Mouse (Mus musculus): ENCODE measurements at regions not wholly inside any gene's neighbourhood (a gene's known extent, or its start where the extent isn't known, plus 50 kb on each side); places are given as distances from the start of the nearest gene placed in this dataset.

DNA sequence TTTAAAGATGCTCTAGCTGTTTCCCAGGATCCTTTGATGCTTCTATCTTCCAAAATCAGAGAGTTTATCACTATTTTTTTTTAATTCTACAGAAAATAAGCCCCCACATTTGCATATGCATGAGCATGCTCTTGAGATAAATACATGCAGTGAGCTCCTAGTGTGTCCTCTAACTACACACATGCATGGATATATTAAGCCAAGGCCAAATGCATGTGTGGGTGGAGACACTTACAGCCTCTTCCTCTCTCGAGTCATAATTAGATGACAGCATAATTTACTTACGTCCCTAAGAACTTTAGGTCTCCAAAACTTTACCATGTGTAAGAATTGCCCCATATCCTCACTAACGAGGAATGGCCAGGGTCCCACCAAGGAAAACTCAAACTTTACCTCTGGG, 189.9 kb upstream of the Gcfc2 start:
- DNase-seq (ENCODE audit: low spot score): no peak

DNA sequence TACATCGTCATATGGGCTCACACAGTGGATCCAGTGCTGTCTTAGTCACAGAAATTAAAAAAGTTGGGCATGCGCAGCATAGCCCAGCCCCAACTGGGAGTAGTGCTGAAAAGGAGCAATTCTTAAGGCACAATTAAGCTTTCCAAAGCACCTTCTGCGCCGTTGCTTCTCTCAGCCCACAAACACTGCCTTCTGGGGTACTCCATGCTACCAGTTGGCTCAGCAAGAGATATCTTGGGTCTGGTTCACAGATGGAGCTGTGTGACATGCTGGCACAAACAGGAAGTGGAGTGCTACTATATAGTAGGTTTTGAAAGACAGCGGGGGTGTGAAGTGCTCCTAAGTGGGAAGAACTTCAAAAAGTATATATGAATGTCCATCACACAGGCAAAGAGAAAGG, 185.0 kb upstream of the Gcfc2 start:
- no peak for DNase-seq (ENCODE audit: low spot score)

DNA sequence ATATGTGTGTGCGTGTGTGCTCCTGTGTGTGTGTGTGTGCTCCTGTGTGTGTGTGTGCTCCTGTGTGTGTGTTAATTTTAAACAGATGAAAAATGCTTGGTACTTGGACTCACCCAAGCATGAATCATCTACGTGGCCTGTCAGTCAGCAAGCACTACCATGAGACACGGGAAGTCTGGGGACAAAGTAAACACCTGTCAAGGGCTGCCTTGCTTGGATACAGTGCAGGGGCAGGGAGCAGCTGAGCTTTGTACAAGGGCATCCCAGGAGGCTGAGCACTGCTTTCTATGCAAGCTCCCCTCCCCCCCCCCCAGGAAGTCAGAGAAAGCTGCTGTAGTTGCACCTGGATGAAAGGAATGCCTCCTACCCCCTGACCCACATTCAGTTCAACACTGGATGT, 173.8 kb upstream of the Gcfc2 start:
- no peak for DNase-seq (ENCODE audit: low spot score)

DNA sequence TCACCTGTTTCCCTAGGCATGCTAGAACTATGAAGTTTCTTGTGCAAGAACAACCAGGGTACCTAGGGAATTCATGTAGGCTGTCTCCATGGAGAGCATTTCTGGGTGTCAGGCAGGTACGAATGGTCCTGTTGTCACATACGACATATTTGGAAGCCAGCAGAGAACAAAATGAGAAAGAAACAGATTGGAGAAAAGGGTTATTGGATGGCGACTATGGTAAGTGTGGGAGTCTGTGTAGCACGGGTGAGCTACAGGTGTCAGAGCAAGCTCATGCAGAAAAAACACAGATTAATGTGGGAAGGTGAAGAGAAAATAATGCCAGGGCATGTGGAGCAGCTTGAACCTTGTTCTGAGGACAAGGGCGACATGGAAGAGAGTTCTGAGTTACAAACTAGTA, 171.8 kb upstream of the Gcfc2 start:
- no peak for DNase-seq (ENCODE audit: low spot score)

DNA sequence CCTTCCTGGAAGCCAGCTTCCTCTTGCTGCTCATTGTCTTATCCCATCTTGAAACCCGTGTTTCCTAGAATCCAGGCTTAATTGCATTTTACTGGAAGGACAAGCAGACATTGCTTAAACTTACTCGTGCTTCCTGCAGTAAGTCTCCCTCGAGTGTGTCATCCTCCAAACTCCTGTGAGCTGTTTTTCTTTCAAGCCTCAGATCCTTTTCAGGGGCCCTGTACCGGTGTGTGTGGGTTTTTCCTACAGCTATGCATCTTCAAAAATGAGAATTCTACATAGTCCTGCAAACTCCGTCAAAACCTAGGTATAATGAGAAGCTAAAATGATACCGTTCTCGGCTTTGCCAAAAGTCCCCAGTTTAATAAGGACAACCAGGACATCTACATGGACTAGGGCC, 167.2 kb upstream of the Gcfc2 start:
- DNase-seq (ENCODE audit: low spot score): no peak

DNA sequence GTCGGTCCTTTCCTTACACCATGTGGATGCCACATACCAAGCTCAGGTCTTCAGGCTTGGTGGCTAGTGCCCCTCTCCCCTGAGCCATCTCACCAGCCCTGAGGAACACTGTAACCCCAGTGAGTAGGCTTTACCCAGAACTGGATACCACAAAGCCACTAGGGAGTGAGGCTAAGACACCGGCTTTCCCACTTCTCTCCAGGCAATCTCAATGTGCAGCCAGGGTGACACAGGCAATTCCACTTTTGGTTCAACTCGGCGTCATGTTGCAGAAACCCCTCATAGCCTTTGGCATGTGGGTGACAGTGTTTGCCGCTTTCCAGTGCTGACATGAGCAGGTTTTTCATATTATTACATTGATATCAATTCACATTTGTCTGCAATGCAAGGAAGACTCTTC, 164.6 kb upstream of the Gcfc2 start:
- no peak for DNase-seq (ENCODE audit: low spot score)

DNA sequence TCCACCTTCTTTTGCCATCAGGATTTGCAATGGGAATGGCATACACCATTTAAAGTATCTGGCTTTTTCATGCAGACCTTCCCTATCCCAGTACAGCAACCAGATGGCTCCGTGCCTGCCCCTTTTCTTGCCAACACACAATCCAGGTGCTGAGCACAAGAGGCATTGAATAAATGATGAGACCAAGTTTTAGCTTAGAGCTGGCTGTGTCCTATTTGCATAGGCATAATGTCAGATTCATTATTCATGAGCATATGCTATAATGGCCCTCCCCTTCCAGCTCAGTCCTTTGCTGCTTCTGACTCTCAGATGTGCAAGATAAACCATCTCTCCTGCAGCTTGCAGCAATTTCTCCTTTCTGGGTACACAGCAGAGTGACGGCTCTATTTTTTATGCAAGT, 163.3 kb upstream of the Gcfc2 start:
- DNase-seq (ENCODE audit: low spot score): no peak

DNA sequence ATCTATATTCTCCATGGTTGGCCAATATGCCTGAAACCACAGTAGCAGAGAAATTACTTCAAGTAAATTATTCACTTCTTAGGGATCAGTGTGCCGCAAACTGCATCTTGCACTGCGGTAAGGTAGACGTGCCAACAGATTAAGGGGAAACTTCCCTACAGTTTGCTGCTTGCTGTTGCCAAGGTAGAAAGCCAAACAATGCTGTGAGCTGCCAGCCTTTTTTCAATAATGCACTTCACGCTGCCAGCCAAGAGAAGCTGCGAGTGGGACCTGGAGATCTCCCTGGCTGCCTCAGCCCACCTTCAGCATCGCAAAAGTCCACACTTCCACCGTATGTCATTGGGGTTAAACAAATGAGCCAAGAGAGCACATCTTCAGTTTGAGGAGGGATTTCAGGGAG, 157.6 kb upstream of the Gcfc2 start:
- no peak for DNase-seq (ENCODE audit: low spot score)

DNA sequence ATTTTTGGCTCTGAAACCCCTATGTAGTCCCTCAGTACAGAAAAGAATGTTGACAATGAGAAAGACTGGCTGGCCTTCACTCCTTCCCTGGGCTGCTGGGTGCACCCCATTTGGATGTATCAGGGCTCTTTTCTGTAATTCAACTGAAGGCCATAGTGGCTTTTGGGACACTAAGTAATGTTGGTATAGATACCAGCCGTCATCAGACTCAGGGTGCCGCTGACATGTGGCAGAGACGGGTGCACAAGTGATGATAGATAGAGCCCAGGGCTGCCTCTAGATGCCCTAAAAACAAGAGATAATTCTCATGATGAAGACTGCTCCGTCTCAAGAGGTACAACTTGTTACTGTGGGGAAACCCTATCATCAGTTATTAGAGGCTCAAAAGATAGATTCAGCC, 156.7 kb upstream of the Gcfc2 start:
- DNase-seq (ENCODE audit: low spot score): no peak

DNA sequence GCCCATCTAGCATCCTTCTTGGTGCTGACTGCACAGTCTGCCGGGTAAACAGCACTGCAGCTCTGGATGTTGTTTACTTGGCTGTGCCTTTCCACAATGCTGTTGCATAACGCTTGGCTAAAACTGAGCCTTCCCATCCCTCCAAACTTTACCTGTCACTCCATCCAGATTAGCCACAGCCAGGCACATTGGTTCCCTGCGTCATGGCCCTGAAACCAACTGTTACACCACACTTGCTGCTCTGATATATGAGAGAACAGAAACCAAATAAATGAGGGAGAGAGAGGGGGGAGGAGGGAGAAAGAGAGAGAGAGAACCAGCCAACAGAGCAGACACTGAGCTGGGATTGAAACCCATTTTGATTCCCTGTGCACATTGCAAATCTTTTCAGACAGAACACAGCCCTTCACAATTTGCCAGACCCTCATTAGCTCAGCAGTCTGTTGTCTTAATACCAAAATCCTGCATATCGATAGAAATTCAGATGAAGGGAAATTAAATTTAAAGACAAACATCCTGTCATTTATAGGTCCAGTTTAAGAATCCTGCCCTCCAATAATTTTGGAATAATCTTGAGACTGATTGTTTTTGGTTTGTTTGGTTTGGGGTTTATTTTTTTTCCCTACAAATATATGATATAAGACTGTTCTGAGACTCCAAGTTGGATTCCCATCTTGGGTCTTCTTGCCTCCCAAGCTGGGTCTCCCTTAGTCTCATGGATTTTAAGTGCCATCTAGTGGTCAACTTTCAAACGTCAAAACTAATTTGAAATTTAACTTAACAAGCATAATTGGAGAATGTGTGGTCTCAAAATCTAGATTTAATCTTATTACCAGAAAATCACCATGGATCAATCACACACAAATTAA, 154.6 kb upstream of the Gcfc2 start:
- no peak for DNase-seq (ENCODE audit: low spot score)

DNA sequence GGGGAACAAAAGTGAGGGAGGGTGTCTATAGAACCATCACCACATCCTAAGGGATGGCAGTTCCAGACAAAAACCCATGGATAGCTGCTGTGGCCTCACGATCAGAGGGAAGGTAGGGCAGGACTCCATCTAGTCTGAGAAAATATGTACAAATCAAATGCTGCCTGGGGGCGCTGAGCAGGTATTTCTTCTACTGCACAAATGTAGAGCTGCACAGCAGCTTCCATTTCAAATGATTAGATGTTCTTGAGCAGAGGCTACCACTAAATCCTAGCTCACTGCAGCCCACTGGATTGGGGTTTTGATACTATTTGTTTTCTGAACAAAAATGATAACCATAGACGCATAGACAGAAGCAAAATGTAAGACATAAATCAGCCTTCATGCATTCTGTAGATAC, 153.2 kb upstream of the Gcfc2 start:
- DNase-seq (ENCODE audit: low spot score): no peak

DNA sequence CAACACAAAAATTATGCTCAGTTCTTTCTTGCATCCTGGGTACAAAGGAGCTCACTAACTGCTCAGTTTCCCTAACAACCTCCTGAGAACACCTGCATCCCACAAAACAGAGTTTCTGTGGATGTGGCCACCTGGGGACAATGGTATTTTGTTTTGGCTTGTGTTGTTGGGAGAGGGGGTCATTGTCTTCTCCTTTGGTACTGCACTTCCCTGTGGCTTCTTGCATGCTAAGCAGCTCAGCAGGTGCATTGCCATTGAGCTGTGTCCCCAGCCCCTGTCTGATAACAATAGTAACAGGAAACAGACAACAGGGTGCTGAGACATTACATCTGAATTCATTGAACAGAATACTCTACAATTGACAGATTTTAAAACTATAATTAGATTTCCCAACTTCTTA, 151.6 kb upstream of the Gcfc2 start:
- no peak for DNase-seq (ENCODE audit: low spot score)

DNA sequence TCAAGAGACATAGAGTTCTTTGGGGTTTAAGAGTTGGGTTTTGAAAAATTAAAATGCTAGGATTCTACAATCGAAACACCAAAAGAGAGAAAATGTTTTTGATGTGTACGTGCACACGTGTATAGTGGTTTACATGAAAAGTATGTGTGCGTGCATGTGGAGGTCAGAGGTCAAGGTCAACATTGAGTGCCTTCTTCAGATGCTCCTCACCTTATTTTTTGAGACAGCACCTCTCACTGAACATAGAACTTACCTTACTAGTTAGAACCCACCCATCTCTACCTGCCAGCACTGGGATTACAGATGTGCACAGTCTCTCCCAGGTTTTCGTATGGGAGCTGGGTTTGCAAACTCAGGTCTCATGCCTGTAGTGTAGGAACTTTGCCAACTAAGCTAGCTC, 141.3 kb upstream of the Gcfc2 start:
- no peak for DNase-seq (ENCODE audit: low spot score)

DNA sequence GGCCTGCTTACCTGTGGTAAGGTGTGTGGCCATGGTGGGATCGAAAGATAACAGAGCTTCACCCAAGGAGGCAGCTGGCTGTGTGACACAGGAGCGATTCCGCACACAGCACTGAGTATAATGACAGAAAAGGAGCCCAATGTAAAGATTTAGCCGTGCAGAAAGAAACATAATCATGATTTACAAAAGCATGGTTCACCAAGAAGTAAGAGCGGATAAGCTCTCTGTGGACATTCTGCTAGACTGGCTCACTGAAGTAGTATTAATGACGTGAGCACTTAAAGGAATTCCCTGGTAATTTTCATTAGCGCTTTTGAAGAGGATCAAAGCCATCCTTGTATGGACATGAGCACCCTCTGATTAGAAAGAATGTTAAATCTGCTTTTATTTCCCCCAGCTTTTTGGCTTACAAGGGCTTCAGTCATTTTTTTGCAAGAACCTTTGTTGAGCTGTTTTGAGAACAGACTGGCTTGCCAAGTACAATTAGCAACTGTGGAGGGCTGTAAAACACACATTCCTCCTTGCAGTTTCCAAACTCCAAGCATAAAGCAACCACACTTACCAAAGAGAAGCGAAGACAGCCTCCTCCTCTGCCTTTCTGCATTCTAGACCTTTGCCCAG, 140.5 kb upstream of the Gcfc2 start:
- DNase-seq (ENCODE audit: low spot score): no peak

DNA sequence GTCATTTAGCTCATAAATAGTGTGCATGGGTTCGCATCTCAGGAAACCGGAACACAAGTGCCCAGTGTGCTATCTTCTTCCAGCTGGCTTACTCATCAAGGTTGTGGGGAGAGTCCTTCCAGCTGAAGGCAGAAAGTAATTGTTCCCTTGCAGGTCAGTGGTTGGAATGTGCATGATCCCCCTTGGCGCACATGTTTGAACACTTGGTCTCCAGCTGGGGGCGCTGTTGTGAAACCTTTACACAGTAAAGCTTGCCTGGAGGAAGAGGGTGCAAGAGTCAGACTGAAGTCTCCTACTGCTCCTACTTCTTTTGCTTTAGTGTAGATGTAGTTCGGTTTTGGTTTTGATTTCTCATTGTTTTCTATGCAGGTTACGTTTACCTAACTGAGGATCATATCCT, 128.2 kb upstream of the Gcfc2 start:
- DNase-seq (ENCODE audit: low spot score): no peak

DNA sequence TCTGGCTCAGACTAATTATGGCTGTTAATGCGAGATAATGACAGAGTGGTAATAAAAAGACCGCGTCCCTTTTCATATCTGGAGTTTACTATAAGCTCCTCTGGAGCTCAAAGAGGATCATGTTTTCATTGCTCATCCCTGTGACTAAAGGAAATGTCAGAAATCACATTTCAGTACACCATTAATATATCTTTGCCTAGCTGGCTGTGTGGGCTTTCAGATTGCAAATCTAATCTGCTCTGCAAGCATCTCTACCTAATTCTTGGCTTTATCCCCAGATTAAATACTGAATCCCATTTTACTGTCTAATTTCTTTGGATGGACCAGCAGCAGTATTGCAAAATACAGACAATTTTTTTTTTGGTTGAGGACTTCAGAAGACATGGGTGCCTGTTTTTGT, 122.6 kb upstream of the Gcfc2 start:
- DNase-seq (ENCODE audit: low spot score): no peak

DNA sequence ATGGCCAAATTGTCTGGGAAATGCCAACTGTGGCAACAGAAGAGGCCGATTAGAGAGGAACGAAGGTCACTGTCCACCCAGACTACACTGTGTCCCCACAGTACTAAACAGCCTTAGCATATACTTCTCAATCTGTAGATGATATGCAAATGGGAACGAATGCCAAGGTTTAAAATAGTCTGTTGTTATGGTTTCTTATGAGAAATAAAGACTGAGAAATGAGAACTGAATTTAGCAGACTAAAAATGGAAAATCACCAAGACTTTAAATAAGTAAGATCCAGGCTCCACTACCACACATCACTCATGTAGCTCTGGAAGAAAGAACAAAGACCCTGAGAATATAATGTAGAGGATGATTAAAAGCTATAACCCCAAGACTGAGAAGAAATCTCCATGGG, 121.7 kb upstream of the Gcfc2 start:
- no peak for DNase-seq (ENCODE audit: low spot score)

DNA sequence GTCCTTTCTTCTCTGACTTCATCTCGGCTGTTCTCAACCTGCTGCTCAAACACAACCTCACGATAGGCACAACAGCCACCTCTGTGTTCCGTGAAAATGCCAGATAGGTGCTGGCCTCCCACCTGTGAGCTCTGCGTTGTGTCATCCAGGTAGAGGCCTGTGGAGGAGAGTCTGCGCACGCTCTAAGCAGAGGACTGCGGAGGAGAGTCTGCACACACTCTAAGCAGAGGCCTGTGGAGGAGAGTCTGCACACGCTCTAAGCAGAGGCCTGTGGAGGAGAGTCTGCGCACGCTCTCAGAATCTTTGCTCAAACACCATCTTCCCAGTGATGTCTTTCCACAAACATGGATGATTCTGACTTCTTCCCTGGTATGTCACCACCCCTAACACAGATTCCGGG, 117.5 kb upstream of the Gcfc2 start:
- DNase-seq (ENCODE audit: low spot score): no peak

DNA sequence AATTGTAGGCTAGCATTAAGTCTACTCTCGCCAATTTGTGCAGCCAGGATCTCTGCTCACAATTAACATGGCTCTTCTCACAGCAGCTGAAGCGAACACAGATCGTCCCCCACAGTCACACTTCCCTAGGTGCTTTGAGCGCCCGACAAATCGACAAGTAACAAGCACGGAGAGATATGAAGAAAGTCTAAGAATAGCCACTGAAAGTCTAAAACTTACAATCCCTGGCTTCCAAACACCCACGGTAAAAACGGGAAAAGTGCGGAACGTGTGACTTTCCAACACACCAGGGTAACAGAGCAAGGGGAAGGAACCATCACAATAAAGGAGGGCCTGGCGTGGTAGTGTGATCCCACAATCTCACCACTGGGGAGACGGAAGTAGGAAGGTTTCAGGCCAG, 114.8 kb upstream of the Gcfc2 start:
- no peak for DNase-seq (ENCODE audit: low spot score)

DNA sequence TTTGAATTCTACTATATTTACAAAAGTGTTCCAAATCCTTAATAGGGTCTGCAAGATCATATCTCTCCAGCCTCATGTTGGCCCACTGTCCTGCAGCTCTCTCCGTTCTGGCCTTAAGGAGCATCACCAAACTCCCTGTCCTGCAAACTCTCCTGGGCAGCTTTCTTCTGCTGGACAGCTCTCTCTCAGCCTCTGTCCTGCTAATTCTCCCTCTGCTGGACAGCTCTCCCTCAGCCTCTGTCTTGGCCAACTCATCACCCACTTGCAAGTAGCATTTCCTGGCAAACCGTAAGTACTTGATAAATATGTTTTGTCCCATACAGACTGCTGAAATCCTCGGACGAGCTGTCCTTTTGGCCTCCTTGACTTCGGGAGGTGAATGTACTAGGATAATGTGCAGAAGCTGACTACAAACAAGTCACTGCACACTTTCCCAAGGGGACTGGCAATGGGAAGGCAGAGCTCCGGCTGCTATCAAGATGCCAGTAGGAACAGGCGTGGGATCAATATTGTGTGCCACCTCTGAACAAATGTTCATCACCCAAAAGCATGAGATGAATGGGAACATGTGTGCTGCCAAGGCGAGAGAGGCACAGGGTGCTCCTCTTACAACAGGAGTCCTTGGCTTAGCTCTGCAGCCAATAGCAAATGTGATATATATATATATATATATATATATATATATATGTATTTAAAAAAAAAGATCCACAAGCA, 108.1 kb upstream of the Gcfc2 start:
- no peak for DNase-seq (ENCODE audit: low spot score)

DNA sequence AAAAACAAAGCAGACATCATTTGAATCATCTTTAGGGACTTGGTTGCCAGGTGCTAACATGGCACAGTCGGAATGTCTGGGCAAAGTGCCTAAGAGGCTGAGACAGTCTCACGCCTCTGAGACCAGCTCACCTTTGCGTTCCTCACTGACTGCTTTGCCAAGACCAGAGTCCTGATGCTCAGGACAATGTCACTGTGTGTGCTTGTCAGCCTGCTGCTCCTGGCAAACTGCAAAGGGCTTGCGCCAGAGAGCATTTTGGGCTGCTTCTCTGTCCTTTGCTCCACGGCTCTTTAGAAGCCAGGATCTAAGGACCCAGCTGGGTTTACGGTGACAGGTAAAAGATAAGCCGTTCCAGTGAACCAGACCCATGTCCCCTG, 107.5 kb upstream of the Gcfc2 start:
- no peak for DNase-seq (ENCODE audit: low spot score)

DNA sequence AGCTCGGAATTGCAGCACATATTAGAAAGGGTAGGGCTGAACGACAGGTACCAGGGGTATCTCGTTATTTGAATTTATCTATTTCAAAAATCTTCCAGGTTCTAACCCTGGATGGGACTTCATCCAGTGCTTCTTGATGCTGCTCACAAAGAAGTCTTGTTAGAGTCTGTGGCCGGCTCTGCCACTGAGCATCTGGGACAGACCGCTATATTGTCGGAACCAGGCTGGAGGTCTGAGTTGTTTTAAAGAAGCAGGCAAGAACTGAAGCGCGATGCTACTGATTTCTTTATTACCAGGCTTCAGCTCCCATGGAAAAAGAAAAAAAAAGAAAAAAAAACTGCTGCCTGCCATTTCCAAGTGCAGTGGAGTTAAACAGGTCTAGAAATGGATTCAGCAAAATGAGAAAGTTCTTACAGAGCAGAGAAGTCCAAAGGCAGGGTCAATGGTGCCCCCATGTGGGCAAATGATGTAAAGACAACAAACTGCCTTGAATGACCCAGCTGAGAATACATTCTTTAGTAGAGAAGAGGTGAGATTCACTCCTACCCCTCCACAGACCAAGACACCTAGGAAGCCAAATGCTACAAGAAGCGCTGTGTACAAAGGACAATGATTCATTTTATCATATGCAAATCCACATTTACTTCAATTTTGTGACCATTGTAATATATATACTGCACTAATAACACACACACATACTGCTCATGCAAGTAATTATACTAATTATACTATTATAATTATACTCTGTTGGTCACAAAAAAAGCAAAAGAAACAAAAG, 106.2 kb upstream of the Gcfc2 start:
- DNase-seq (ENCODE audit: low spot score): no peak

DNA sequence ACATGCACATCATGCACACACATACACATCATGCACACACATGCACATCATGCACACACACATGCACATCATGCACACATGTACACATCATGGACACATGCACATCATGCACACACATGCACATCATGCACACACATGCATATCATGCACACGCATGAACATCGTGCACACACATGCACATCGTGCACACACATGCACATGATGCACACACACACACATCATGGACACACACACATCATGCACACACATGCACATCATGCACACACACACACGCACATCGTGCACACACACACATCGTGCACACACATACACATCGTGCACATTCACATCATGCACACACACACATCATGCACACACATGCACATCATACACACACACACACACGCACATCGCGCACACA, 104.9 kb upstream of the Gcfc2 start:
- no peak for DNase-seq (ENCODE audit: low spot score)

Measured in ovary, adult 18-20 months (tissue).